Mouse (Mus musculus) midbrain, embryonic 16.5 days (tissue): ENCODE results near the gene Camta1. TPM values are rescaled to one million over a fixed set of nuclear protein-coding genes. Genes with fewer than 3 reads are reported as not detected.

Experiments used
- ATAC-seq: fragments of 200-750 bp; cut with Nextera tagmentation; 2 replicates; pipeline ENCODE4 v1.8.0; 2017; ENCODE audit warnings: moderate TSS enrichment
- H3K27ac ChIP-seq: fragments of 300-500 bp; sonication (generic); 2 replicates; pipeline ENCODE4 v1.5.1; 2014; ENCODE audit warnings: mild to moderate bottlenecking, low read length, mixed read lengths
- H3K27me3 ChIP-seq: fragments of 300-500 bp; sonication (generic); 2 replicates; pipeline ENCODE4 v1.6.1; 2014; ENCODE audit warnings: low read depth, low read length, mixed read lengths; ENCODE audit not compliant: control insufficient read depth, insufficient read depth
- H3K36me3 ChIP-seq: fragments of 300-500 bp; sonication (generic); 2 replicates; pipeline ENCODE4 v1.6.1; 2014; ENCODE audit warnings: mild to moderate bottlenecking, low read length, moderate library complexity, mixed read lengths; ENCODE audit not compliant: control insufficient read depth, insufficient read depth
- H3K4me1 ChIP-seq: fragments of 300-500 bp; sonication (generic); 2 replicates; pipeline ENCODE4 v1.6.1; 2014; ENCODE audit warnings: mild to moderate bottlenecking, low read length, mixed read lengths; ENCODE audit not compliant: control insufficient read depth, insufficient read depth
- H3K4me2 ChIP-seq: fragments of 300-500 bp; sonication (generic); 2 replicates; pipeline ENCODE4 v1.6.1; 2014; ENCODE audit warnings: mild to moderate bottlenecking, low read length, mixed read lengths
- H3K4me3 ChIP-seq: fragments of 300-500 bp; sonication (generic); 2 replicates; pipeline ENCODE4 v1.5.1; 2014; ENCODE audit warnings: low read depth, mild to moderate bottlenecking, low read length, moderate library complexity, mixed read lengths
- H3K9ac ChIP-seq: fragments of 300-500 bp; sonication (generic); 2 replicates; pipeline ENCODE4 v1.6.1; 2014; ENCODE audit warnings: low read depth, low read length, mixed read lengths
- H3K9me3 ChIP-seq: fragments of 300-500 bp; sonication (generic); replicated peaks from 2 replicates; pipeline ENCODE4 v1.6.1; 2014; ENCODE audit warnings: mild to moderate bottlenecking, low read length, mixed read lengths; ENCODE audit not compliant: control insufficient read depth, poor library complexity, severe bottlenecking
- WGBS: fragments of 180-500 bp; shearing (Covaris S2); extraction: QIAGEN DNeasy Blood & Tissue Kit; methylation state at CpG from one replicate; pipeline ENCODE4 v1.1.7; 2014; 5-methylcytosine and 5-hydroxymethylcytosine counted together
- polyA plus RNA-seq: library from polyadenylated mRNA; unstranded; fragments of >200 nt; fragmentation: Nextera tagmentation; extraction: Ambion mirVana; gene quantifications from 2 replicates; pipeline ENCODE4 v1.2.1, GENCODE M21; 2015

Gene Camta1
- polyA plus RNA-seq, 1 experiment from 2014 or later, result 159 TPM

DNA sequence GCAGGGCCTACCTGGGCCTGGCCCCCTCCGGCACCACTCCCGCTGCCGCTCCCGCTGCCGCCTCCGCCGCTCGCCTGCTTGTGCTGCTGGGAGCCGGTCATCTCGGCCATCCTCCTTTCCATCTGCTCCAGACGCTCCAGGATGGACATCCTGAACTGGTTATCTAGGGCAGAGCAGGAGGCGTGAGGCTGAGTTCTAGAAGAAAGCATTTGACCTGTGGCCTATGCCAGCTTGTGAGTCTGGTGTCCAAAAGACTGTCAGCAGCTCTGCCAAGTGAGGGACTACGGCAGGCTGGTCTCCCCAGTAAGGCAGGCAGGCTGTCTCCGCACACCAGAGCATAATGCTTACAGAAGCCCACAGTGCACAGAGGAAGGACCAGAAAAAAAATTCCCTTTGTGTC, 772.9 kb downstream of the Camta1 start:
- Histone ChIP-seq H3K4me1 (peaks cover 4% of the 10 kb centered on the region; the same call in 1 of the 2 replicates), H3K27ac (no peak overlapping the region), H3K4me2 (no peak overlapping the region), H3K36me3 (peaks cover 20% of the 10 kb centered on the region), H3K4me3 (no peak overlapping the region), H3K9me3 (no peaks in the 10 kb centered on the region), H3K9ac (no peak overlapping the region), H3K27me3 (no peaks in the 10 kb centered on the region)
- whole genome bisulfite sequencing, result 90% methylated on average over 14 of the region's 14 CpGs
- no peak for ATAC-seq

DNA sequence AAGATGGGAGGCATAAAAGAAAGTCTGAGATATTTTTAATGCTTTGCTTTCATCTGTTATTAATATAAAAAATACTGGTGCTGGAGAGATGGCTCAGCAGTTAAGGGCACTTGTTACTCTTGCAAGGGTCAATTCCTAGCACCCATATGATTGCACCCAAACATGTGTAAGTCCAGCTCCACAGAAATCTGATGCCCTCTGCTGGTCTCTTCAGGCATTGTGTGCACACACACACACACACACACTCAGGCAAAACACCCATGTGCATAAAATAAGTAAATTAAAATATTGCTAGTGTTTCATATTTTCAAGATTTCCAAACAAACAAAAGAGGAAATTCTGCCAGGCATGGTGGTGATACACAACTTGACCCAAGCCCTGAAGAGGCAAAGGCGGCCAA, 774.3 kb downstream of the Camta1 start:
- H3K9me3 ChIP-seq, result no peaks in the 10 kb centered on the region
- no peak overlapping the region for H3K4me3 ChIP-seq
- H3K27ac ChIP-seq, result no peak overlapping the region
- no peaks in the 10 kb centered on the region for H3K27me3 ChIP-seq
- H3K4me1 ChIP-seq, result peaks cover 4% of the 10 kb centered on the region; the same call in 1 of the 2 replicates
- WGBS, result 100% methylated on average over 1 of the region's 1 CpGs
- H3K4me2 ChIP-seq, result no peak overlapping the region
- no peak overlapping the region for H3K9ac ChIP-seq
- H3K36me3 ChIP-seq, result peaks cover 33% of the 10 kb centered on the region
- no peak for ATAC-seq

DNA sequence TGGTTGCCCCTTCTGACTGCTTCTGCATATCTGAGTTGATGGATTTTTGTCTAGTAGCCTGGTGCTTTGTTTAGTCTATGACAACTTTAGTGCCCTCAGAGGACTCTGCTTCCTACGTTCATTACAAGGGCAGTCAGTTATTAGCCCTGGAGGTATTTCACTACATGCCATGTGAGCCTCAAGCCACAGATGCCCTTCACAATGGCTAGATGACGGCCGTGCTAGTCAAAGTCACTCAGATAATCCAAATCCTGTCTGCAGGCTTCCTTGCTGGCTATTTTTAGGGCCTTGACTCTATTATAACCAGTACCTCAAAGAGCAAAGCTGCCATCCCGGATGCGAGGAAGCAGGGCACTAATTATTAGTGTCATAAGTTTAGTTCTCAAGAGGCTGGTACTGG, 778.6 kb downstream of the Camta1 start:
- Histone ChIP-seq H3K4me3 (no peak overlapping the region), H3K9ac (no peak overlapping the region), H3K27me3 (no peaks in the 10 kb centered on the region), H3K36me3 (peaks cover 58% of the 10 kb centered on the region), H3K4me1 (no peaks in the 10 kb centered on the region), H3K27ac (no peak overlapping the region), H3K9me3 (no peaks in the 10 kb centered on the region), H3K4me2 (no peak overlapping the region)
- no peak for ATAC-seq
- 72% methylated on average over 5 of the region's 5 CpGs for WGBS

- 94% methylated on average over 13 of the region's 13 CpGs for WGBS
- no peak overlapping the region for H3K4me2 ChIP-seq
- no peaks in the 10 kb centered on the region for H3K27me3 ChIP-seq
- peaks cover 64% of the 10 kb centered on the region for H3K36me3 ChIP-seq
- H3K9me3 ChIP-seq, result no peaks in the 10 kb centered on the region
- H3K9ac ChIP-seq, result no peak overlapping the region
- H3K4me1 ChIP-seq, result no peaks in the 10 kb centered on the region
- H3K4me3 ChIP-seq, result no peak overlapping the region
- H3K27ac ChIP-seq, result no peak overlapping the region
- ATAC-seq, result no peak
Measured at GRCm38 (mm10) chr4:151081977-151082376, 779.7 kb downstream of the Camta1 start.

DNA sequence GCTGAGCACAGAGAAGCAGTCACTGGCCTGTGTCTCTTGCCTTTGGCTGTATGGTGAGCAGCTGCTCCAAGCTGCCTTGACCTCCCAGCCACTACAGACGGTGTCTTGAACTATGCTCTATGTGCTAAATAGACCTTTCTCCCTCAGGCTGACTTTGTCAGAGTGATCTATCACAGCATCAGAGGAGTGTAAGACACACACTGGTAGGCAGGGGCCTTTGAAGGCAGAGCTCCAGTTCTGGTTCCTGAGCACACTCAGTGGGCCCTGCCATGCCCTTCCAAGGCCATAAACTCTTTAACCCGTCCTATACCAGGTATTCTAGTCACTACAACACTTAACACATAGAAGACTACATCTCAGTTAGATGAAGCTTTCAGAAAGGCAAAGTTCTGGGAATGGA, 780.3 kb downstream of the Camta1 start:
- Histone ChIP-seq H3K4me3 (no peak overlapping the region), H3K27me3 (no peaks in the 10 kb centered on the region), H3K4me1 (no peaks in the 10 kb centered on the region), H3K9ac (no peak overlapping the region), H3K36me3 (peaks cover 69% of the 10 kb centered on the region), H3K27ac (no peak overlapping the region), H3K4me2 (no peak overlapping the region), H3K9me3 (no peaks in the 10 kb centered on the region)
- whole genome bisulfite sequencing, result 83% methylated on average over 2 of the region's 2 CpGs
- no peak for ATAC-seq

DNA sequence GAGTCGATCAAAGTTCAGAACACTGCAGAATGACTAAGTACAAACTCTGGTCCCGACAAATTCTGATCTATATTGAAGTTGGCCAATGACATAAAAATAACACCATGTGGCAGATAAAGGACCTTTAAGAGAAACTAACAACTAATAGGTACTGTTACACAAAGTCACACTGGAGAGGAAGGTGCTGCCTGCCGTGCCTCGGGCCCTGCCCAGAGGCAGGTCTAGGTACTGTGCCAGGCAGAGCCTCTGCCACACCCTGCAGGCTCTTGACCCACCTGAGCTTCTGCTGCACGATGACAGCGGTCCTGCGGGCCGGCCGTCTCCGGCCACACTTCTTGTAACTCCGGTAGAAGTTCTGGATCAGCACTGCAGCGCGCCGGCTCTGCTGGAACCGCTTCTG, 786.9 kb downstream of the Camta1 start:
- ATAC-seq, result no peak; the same call in 1 of the 2 replicates
- no peak overlapping the region for H3K9ac ChIP-seq
- WGBS, result 92% methylated on average over 15 of the region's 15 CpGs
- H3K4me1 ChIP-seq, result no peaks in the 10 kb centered on the region
- H3K27ac ChIP-seq, result no peak overlapping the region
- no peaks in the 10 kb centered on the region for H3K9me3 ChIP-seq
- H3K4me3 ChIP-seq, result no peak overlapping the region
- H3K27me3 ChIP-seq, result no peaks in the 10 kb centered on the region
- no peak overlapping the region for H3K4me2 ChIP-seq
- peaks cover 80% of the 10 kb centered on the region for H3K36me3 ChIP-seq

DNA sequence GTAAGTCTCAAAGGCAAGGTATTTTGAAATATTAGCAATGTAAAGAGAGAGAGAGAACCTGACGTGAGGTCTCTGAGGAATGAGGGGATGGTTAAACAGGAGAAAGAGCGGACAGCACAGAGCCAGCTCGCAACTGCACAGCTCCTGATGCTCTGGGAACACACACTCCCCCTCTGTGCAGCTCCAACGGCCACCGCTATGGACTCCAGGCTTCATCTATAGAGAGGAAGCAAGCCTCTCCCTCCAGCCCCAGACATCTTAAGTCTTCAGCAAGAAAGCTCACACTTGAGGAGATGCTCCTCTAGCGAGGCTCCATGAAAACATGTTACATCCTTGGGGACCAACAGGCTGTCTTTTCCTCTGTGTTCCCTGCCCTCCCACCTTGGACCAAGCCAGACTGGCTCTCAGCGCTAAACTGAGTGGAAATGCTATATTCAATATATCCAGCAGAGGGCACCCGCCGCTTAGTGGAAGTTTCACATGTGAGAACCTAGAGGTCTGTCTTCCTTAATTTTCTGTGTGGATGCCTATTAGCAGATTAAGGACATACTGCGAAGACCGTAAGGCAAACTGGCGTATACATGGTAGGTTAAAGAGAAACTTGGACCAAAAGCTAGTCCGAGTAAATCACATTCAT, 788.5 kb downstream of the Camta1 start:
- no peaks in the 10 kb centered on the region for H3K4me1 ChIP-seq
- ATAC-seq, result peak; percentile 64; the same call in 1 of the 2 replicates
- H3K27ac ChIP-seq, result no peak overlapping the region
- H3K4me2 ChIP-seq, result no peak overlapping the region
- H3K4me3 ChIP-seq, result no peak overlapping the region
- 53% methylated on average over 13 of the region's 13 CpGs for WGBS
- H3K27me3 ChIP-seq, result no peaks in the 10 kb centered on the region
- no peaks in the 10 kb centered on the region for H3K9me3 ChIP-seq
- H3K9ac ChIP-seq, result no peak overlapping the region
- H3K36me3 ChIP-seq, result peaks cover 68% of the 10 kb centered on the region

GRCm38 (mm10) chr4:151070962-151071361, 790.7 kb downstream of the Camta1 start:
- H3K36me3 ChIP-seq, result peaks cover 58% of the 10 kb centered on the region
- H3K9me3 ChIP-seq, result no peaks in the 10 kb centered on the region
- no peaks in the 10 kb centered on the region for H3K27me3 ChIP-seq
- H3K4me2 ChIP-seq, result no peak overlapping the region
- ATAC-seq, result no peak
- no peak overlapping the region for H3K9ac ChIP-seq
- 92% methylated on average over 7 of the region's 7 CpGs for WGBS
- no peak overlapping the region for H3K27ac ChIP-seq
- H3K4me3 ChIP-seq, result no peak overlapping the region
- no peaks in the 10 kb centered on the region for H3K4me1 ChIP-seq

- no peak overlapping the region for H3K9ac ChIP-seq
- H3K4me2 ChIP-seq, result no peak overlapping the region
- no peaks in the 10 kb centered on the region for H3K27me3 ChIP-seq
- 76% methylated on average over 4 of the region's 4 CpGs for WGBS
- no peaks in the 10 kb centered on the region for H3K9me3 ChIP-seq
- no peak overlapping the region for H3K4me3 ChIP-seq
- H3K36me3 ChIP-seq, result peaks cover 36% of the 10 kb centered on the region
- ATAC-seq, result no peak
- H3K4me1 ChIP-seq, result no peaks in the 10 kb centered on the region
- H3K27ac ChIP-seq, result no peak overlapping the region
Measured at GRCm38 (mm10) chr4:151068751-151069150, 792.9 kb downstream of the Camta1 start.
